Mouse (Mus musculus): ENCODE results near the gene Tnrc6b.
"Not testable (repeated sequence)": the region's sequence is repeated elsewhere in the genome, so short reads cannot be mapped to it uniquely, and the experiment has no call there.

Gene Tnrc6b

DNA sequence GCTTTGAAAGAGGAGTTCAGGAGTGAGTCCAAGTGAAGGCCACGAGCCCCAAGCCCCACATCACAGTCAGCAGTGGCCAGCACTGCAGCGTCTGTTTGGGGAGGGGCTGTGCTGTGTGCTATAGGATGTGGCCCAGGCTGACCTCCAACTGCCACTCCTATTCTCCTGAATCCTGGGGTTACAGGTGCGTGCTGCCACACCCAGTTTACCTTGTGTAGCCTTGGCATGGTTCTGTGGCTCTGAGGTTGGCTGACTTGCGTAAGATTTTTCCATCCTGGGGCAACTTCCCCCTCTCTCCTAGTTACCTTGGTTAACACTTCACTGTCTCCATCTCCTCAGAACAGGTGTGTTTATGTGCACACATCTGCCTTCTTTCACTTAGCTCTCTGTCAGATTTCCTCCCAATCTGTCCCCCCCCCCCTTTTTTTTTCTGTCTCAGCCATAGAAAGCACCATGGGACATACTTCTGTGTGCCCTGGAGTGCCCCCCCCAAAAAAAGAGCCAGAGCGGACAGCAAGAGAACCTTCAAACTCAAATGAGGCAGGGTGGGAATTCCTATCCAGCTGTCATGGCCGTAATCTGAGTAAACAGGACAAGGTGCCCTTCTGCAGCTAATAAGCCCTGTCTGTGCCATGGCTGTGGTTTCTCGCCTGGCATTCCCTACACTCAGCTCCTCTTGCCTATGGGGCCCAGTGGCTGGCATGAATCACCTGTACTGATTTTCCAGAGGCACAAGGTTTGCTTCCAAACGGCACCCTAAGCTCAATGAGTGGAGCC is 9.4 kb upstream of the Tnrc6b start:
- no peak for DNase-seq (ENCODE audit: extremely low spot score)

DNA sequence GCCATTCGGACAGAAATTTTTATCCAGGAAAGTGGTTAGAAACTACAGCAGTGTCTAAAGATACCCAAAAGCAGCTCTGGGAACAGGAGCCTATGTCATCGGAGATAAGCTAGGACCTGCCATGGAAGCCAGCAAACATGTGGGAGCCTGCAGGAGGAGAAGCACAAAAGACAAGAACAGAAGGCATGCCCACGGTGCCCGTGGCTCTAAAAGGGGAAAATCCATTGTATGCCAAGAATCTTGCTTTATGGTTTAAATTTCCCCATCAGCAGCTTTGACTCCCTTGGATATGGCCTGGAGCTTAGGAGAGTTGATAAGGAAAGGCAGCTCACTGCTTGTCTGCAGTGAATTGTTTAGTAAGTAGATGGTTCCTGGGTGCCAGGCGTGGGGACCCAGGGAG is 8.2 kb upstream of the Tnrc6b start:
- DNase-seq (ENCODE audit: extremely low spot score): no peak

DNA sequence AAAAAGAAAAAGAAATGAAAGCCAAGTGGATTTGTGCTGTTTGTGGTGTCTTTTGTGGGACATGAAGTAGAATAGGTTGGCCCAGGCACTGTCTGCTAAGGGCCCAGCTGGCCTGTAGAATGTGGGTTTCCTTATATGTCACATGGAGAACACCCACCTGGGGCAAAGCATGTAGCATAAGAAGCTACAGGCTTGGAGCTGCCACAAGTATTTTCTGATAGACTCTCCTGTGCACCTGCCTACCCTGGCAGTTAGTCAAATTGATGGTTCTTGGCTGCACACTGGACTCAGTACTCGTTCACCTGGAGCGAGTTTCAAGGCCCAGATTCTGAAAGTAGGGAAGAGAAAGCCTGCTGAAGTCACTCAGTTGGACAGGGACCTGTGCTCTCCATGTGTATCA is 7.6 kb upstream of the Tnrc6b start:
- no peak for DNase-seq (ENCODE audit: extremely low spot score)

GRCm38 (mm10) chr15:80704267-80704666 is 6.8 kb upstream of the Tnrc6b start:
- peak; percentile 82 for DNase-seq (ENCODE audit: extremely low spot score)

- peak; percentile 78 for DNase-seq (ENCODE audit: extremely low spot score)
Observed at GRCm38 (mm10) chr15:80705828-80706549, 5.1 kb upstream of the Tnrc6b start.

- DNase-seq (ENCODE audit: extremely low spot score): no peak
Observed at GRCm38 (mm10) chr15:80706596-80706995, 4.5 kb upstream of the Tnrc6b start.

DNA sequence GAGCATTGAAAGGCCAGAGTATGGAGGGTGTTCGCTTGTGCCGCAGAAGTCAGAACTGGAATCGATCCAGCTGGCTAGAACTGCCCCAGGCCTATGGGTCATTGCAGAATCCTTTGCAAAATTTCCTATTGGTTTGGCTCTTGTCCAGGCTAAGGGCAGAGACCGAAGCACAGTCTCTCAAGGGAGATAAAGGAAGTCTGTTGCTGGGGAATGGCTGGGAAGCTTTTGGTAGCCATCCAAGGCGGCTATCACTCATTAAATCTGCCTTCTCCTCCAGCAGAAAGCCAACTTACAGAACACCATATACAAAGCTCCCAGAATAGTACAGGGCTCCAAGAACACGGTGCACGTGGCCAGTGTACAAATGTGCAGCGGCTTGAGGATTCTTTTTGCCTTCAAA is 4.0 kb upstream of the Tnrc6b start:
- DNase-seq (ENCODE audit: extremely low spot score): no peak

GRCm38 (mm10) chr15:80709593-80709992 is 1.5 kb upstream of the Tnrc6b start:
- DNase-seq (ENCODE audit: extremely low spot score): no peak

DNA sequence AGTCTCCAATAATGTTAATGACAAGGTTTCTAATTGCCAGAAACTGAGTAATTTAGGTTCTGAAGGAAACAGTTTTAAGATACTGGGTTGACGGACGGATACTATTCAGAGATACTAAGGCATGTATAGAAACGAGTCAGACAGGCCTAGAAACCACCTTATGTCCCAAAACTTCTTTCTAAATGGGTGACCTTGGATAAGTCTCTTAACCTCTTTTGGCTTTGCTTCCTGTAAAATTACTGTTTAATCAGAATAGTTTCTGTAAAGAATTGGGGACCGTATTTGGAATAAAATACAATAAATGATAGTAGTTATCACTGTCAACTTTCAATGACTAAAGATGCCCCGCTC is 881 bp upstream of the Tnrc6b start:
- no peak for DNase-seq (ENCODE audit: extremely low spot score)

DNA sequence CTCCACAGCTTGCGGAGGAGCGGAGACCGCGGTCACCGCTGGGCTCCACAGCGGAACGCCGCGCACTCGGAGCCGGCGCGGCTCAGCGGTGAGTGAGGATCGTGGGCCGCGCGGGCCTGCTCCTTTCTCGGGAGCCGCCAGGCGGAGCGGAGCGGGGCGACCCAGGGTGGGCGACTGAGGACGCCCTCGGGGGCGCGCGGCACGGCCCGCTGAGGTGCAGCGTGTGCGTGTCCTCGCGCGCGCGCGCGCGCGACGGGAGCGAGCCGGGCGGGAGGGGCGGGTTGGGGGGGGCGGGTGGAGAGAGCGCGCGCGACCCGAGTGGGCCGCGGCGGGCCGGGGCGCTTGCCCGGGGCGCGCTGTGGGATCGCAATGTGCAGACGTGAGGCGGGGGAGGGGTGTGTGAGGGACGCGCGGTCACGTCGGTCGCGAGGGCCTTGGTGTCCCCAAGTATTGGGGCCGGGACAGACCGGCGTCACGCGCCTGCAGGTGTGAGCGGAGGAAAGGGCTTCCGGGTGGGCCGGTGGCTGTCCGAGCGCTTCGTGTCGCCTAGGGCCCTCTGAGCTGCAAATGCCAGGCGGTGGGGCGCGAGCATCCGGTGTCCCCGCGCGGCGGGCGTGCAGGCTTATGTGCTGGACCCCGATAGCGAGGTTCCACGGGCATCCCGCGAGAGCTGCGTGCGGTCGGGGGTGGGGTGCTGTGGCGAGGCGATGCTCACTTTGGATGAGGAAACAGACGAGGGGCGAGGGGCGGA is 463 bp downstream of the Tnrc6b start:
- peak; percentile 52 for DNase-seq (ENCODE audit: extremely low spot score)

GRCm38 (mm10) chr15:80714299-80714698 is 3.2 kb downstream of the Tnrc6b start:
- DNase-seq (ENCODE audit: extremely low spot score): no peak

DNA sequence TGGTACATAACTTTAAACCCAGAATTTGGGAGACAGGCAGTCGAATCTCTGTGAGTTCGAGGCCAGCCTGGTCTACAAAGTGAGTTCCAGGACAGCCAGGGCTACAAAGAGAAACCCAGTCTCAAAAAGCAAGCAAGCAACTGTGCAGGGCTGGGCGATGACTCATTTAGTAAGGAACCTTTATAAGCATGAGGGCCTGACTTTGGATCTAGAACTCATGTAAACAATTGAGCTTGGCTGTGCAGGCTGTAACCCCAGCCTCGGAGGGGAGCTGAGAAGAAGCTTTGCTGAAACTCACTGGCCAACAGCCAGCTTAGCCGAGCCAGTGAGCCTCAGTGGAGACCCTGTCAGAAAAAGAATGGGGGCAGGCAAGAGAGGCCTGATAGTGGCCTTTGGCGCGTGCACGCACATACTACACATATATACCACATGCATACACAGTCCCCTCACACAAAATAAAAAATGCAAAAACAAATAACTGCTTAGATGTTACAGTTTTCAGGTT is 5.6 kb downstream of the Tnrc6b start:
- DNase-seq (ENCODE audit: extremely low spot score): no peak

DNA sequence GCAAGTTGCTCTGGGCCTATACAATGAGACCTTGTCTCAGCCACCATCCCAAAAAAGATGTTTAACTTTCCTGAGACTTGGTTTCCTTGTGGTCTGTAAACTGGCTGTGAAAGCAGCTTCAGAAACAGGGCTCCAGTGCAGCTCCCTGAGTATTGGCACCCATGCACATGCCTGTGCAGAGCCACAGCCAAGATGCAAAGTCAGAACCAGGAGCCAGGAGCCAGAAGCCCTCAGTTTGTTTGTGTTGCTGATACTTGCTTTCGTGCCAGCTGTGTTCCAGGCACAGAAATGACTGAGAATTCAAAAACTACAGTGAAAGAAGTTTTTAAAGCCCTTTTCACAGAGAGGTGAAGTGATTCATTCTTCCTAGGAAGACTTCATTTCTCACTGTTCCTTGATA is 6.3 kb downstream of the Tnrc6b start:
- no peak for DNase-seq (ENCODE audit: extremely low spot score)

- DNase-seq (ENCODE audit: extremely low spot score): no peak
Observed at GRCm38 (mm10) chr15:80720249-80720648, 9.1 kb downstream of the Tnrc6b start.

DNA sequence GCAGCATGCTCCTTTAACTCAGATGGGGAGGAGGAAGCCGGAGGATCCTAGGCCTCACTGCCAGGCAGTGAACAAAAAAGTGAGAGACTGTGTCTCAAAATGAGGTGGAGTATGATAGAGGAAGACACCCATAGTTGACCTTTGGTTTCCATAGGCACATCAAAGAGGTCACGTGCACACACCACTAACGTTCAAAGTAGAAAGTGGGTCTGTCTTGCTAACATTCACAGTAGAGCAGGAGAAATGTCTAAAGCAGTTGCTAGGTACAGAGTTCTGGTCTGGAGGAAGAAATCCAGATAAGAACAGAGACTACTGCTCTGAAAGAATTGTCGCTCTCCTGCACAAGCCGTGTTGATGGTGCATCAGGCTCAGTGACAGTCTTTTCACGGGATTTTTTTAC is 10.7 kb downstream of the Tnrc6b start:
- no peak for DNase-seq (ENCODE audit: extremely low spot score)

GRCm38 (mm10) chr15:80722366-80722765 is 11.3 kb downstream of the Tnrc6b start:
- DNase-seq (ENCODE audit: extremely low spot score): no peak

DNA sequence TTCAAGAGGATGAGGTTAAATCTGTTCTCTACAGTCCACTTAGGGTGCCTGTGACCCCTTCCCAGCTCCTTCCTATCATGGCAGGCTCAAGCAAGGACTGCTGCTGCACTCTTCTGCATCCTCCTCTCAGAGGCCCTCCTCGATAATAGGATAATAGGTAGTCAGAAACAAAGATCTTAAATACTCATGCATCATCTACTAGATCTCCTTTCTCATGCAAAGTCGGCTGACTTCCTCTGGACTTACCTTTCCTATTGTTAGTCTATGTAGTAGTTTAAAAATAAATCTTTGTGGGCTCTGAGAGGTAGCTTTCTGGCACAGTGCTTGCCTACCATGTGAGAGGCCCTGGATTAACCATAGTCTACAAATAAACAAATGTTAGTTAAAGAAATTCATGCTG is 18.4 kb downstream of the Tnrc6b start:
- DNase-seq (ENCODE audit: extremely low spot score): no peak

DNA sequence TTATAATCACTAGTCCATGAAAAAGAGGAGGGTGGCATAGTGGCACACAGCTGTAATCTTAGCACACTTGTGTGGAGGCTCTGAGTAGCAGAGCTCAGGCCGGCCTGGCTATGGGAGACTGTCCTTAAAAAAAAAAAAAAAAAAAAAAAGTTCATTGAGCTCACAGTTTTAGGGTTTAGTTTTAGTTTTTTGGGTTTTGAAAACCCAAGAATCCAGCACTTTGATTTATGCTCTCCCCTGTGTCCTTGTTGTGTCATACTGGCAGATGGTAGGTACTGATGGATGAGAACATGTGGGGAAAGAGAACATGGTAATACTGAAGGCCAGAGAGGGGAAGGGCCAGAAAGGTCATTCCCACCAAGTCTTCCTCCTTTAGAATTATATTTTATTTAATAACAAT is 19.9 kb downstream of the Tnrc6b start:
- no peak for DNase-seq (ENCODE audit: extremely low spot score)

GRCm38 (mm10) chr15:80731511-80731910 is 20.4 kb downstream of the Tnrc6b start:
- no peak for DNase-seq (ENCODE audit: extremely low spot score)

DNA sequence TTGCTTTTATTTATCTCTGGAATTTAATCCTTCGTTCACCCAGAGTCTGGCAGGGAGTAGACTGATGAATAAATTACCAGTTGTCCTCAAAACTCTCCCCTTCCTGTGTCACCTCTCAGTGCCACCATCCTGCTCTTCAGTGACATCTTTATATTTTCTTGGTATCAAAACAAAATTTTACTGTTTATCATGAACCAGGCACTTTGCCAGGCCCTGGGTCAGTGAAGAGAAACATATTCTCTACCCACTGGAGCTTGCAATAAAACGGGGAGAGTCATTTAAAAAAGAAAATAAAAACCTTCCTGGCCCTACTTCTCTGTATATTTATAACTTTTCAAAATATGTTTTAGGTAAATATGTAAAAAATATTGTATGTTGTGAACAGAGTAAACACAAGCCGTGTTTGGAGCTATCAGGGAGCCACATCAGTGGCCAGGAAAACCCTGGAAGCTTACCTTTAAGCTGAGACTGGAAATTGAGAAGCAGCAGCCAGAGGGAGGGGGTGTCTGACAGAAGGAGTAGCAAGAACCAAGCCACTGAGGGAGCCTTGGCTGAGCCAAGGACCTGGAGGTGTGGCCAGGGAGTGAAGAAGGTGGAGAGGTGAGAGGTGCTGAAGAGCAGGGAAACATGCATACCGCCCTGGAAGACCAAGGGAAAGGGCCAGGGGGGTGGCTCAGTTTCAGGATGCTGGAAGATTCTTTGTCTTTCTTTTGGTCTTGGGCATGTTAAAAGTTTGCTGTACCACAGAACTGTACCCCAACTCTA is 21.3 kb downstream of the Tnrc6b start:
- no peak for DNase-seq (ENCODE audit: extremely low spot score)

GRCm38 (mm10) chr15:80735300-80735699 is 24.2 kb downstream of the Tnrc6b start:
- no peak for DNase-seq (ENCODE audit: extremely low spot score)

GRCm38 (mm10) chr15:80735708-80736107 is 24.6 kb downstream of the Tnrc6b start:
- not testable (repeated sequence) for DNase-seq (ENCODE audit: extremely low spot score)
